Mouse (Mus musculus): ENCODE results near the gene Olfr1336.
A peak's percentile ranks its signal among the peaks of the same experiment; 100 is the strongest.
"Not testable (repeated sequence)": the region's sequence is repeated elsewhere in the genome, so short reads cannot be mapped to it uniquely, and the experiment has no call there.

The Olfr1336 gene

DNA sequence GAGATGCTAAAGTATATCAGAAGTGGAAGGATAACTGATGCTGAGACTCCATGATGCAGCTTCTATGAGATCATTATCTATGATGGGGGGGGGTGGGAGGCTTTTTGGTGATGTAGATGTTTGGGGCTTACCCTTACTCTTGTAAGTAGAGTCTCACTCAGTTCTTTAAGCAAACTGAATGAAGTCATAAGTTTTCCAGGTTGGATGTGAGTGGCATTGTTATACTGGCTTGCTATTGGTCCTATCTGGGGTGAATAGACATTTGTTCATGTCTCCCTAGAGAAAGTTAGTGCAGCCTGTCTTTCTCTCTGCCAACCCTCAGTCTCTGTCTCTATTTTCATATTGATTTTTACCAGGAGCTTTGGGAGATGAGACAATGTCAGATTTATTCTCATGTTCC lies at the start of gene Olfr1336:
Gene Olfr1336 (plus strand): TSS at position 301 of the 400 bp plus-strand sequence.
- no peak for DNase-seq (ENCODE audit: low spot score)

DNA sequence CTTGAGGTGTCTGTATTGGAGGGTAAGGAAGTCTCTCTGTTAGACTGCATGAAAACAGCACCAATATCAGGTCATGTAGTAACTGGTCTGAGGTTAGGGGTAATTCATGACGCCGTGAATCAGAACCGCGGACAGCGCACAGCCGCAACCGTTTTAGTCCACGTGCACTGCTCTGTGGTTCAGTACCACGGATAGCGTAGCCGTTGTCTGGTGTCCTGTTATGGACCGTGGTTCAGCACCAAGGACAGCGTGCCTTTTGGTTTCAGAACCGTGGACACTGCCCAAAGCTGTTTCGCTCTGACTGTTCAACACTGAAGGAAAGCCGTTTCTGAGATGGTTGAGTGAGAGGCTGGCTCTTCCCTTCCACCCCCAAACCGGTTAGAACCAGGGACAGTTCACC lies 45.9 kb upstream of the Olfr1336 start, which contains the start of gene Gm20715:
Gene Gm20715 (plus strand): TSS at position 235 of the 400 bp plus-strand sequence.
- peak; percentile 90 for DNase-seq (ENCODE audit: low spot score)

DNA sequence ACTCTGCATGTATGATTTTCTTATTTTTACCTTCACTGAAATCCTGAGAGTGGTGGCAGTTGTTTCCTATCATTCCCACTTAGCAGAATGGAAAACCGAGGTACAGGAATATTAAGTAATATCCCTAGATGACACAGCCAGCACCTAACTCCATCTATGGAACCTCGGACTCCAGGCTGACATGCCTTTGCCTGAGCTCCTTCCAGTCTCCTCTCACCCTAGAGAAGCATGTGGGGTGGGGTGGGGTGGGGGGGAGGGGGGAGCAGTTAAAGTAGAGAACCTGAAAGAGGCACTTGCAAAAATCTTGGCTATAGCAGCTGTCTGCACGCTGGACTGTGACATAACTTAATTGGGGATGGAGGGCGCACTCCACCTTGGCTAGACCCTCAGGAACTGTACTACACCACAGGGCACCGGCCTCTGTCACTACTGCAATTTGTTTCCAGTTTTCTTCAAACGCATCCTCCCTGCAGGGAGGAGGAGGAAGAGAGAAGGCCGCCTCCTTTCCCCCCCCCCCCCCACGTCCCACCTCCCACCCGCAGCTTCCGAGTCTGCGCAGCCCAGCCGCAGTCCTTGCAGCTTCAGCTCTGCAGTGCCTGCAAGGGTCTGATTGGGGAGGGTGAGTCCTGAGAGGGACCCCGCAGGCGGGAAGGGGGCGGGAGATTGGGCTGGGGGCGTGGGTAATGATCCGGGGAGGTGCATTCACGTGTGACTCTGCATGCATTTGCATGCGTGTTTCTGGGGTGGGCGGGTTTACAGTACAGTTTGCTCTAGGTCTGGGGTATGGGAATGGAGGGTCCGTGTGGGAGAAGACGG lies 41.1 kb upstream of the Olfr1336 start:
- DNase-seq (ENCODE audit: low spot score): no peak

DNA sequence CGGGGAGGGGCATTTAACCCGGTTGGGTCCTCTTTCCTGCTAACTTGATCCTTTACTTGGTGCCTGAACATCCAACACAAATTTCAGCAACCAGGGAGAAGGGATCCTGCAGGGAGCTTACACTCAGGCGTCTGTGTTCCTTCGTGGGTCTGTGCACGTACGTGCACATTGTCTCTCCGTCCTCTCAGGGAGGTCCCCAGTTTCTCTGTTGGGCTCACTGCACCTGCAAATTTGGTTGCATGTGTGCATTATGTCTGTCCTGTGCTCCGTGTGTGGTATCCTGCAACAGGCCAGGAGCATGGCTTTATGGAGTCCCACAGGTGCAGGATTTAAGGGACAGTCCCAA lies 40.6 kb upstream of the Olfr1336 start:
- no peak for DNase-seq (ENCODE audit: low spot score)

DNA sequence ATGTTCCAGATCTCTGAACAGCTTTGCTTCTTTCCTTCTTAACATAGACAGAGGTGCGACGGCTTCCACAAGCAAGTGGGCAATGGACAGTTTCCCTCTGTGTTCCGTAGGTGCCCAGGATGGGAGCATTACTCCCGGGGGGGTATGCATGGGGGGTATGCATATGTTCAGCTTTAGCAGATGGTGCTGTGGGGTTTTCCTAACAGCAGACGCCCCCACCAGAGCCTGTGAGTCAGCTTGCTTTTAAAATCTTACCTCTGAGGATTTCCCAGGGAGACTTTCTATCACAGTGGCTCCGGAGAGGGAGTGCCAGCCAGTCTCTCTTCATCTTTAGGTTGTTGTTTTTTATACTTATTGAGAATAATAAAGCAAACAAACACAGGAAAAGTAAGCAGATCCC lies 36.1 kb upstream of the Olfr1336 start:
- DNase-seq (ENCODE audit: low spot score): no peak

DNA sequence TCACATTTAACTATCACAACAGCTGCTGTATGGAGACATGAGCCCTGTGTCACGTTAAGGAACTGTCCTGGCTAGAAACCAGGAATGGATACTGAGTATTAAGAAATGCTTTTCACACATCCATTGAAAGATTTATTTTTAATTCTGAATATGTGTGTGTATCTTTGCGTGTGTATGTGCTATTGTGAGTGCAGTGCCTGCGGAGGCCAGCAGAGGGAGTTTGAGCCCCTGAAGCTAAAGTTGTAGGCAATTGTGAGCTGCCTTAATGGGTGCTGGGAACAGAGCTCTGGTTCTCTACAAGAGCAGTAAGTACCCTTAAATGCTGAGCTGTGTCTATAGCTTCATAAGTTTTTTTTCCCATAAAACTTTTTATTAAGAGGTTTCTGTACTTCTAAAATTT lies 26.6 kb upstream of the Olfr1336 start:
- DNase-seq (ENCODE audit: low spot score): no peak

DNA sequence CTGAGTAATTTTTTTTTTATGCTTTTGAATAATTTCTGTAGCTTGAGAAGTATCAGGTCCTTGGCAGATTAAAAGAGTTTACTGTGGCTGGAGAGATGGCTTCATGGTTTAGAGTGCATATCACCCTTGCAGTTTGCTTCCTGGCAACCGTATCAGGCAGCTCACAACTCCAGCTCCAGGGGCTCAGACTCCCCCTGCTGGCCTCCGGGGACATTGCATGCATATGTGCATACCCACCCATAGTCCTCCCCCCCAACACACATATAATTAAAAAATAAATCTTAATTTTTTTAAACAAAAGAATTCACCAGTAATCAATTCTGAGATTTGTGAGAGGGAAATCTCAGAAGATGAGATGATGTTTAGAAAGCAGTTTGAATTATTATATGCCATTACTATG lies 25.6 kb upstream of the Olfr1336 start:
- DNase-seq (ENCODE audit: low spot score): no peak

DNA sequence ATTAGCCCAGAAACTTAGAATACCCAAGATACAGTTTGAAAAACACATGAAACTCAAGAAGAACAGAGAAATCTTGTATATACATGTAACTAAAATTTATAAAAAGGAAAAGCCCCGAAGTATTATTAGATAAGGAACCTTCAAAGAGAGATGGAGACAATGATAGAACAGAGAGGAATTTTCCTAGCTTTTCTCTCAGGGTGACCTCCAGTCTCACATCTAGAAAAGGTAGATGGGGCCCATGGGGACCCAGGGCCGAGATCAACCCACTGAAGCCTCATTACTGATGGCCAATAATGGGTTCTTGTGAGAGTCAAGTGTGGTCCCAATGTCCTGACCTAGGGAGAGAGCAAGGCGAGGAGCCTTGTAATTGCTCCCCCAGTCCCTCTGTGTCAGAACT lies 17.6 kb upstream of the Olfr1336 start, which contains the start of gene Olfr1344:
Gene Olfr1344 (plus strand): TSS at position 301 of the 400 bp plus-strand sequence.
- no peak for DNase-seq (ENCODE audit: low spot score)

DNA sequence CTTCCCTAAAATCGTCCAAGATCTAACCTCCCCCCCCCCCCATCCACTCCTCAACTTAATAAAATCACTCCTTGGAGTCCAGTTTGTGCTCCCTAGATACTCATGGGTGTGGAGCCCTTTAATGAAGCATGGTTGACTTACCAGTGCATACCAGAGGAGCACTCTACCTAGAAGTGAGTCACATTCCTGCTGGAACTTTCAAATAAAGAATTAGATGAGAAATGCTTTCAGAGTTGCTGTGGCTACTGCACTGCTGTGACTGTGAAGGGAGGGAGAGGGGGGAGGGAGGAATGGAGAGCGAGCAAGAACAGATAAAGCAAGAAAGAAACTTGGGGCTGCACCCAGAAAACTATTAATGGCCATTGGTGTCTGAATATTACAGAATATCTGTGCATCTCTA lies 14.8 kb upstream of the Olfr1336 start:
- no peak for DNase-seq (ENCODE audit: low spot score)

DNA sequence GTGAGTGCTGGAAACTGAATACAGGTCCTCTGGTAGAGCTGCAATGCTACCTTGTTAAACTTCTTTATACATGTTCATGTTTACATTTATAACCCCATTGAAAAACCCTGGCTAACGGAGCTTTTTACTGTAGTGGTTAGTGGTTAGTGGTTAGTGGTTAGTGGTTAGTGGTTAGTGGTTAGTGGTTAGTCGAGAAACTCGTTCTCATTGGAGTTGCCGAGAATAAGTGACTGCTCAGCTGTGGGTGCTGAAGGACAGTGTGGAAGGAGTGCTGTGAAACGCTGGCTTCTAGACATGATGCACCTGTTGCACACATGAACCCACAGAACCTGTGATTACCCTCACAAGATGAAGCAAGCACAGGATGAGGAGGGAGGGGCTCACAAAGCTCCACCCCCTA lies 8.2 kb upstream of the Olfr1336 start:
- no peak for DNase-seq (ENCODE audit: low spot score)

DNA sequence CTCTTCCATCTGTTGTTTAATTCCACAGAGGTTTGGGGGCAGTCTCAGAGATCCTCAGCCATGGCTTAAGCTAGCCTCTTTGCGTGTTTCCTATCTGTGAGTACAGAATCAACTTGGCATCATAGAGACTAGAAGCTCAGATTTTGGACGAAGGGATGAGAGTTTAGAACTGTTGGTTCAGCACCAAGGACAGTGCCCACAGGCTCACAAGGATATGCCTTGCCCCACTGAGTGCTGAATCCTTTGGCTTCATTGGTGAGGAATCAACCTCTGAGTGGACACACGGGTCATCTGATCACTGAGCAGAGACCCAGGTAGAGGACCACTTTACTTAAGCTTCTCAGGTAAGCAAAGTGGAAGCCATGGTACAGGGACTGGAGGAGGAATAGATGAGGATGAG lies 431 bp downstream of the Olfr1336 start:
- no peak for DNase-seq (ENCODE audit: low spot score)

DNA sequence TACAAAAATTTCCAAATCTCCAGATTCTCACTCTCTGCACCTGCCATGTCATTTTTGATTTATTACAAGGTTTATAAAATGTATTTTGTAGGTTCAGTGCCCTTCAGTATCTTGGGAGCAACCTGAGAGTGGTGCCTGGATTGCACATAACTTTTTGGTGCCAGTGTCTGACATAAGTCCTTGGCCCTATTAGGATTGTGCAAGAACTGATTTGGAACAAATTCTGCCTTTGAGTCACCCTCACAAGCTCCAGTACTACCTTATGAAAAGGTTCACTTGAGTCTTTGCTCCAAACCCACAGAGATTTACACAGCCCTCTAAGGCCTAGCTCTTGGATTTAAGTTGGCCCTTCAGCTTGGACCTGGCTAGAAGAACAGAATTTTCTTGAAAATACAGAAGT lies 11.0 kb downstream of the Olfr1336 start, which contains the start of gene Olfr1346:
Gene Olfr1346 (plus strand): TSS at position 151 of the 400 bp plus-strand sequence.
- DNase-seq (ENCODE audit: low spot score): no peak

DNA sequence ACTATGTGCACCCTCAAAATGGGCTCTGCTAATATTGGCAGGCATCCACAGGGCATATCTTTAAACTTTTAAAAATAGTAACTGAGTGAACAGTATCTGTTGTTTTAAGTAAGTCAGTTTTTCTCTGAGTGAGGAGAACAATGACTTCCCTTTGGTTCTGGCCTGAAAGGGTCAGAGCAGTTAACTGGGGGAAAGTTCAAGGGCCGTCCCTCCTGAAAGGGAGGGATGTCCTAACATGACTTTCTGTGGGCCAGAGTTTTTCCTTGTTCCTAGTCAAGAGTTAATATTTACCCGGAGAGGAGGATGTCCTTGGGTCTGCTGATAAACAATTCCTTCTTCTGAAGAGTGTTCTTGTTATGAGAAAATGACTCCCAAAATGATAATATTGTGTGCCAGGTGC lies 21.7 kb downstream of the Olfr1336 start:
- not testable (repeated sequence) for DNase-seq (ENCODE audit: low spot score)

DNA sequence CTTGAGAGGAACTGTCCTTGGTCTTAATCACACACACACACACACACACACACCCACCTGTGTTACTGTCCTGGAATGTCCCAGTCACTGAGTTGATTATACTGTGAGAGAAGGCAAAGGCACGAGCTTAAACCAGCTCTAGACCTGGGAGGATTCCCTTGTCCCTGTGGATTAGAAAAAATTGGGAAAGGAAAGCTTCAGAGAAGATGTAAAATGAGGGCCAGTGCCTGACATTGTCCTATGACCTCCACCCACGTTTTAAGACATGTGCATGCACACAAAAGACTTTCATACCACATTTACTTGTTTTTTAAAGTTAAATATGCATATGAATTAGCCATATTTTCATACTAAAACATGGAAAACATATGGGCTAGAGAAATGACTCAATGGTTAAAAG lies 30.9 kb downstream of the Olfr1336 start, which contains the start of gene Olfr5:
Gene Olfr5 (minus strand): TSS at position 101 of the 400 bp plus-strand sequence.
- no peak for DNase-seq (ENCODE audit: low spot score)

DNA sequence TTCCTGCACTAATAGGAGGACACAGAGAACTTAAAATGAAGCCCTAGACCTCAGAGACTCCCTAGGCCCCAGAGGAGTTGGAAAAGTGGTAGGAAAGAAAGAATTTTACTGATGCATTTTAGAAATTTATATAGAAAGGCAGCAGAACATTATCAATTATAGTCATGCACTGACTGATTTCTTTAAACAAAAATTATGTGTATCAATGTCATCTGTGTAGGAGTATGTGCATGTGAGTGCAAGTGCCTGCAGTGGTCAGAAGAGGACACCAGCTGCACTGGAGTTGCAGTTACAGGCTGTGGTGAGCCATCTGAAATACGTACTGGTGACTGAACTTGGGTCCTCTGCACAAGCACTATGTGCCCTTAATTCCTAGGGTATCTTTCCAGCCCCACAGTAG lies 43.7 kb downstream of the Olfr1336 start, which contains the start of gene Olfr1347:
Gene Olfr1347 (minus strand): TSS at position 101 of the 400 bp plus-strand sequence.
- no peak for DNase-seq (ENCODE audit: low spot score)

DNA sequence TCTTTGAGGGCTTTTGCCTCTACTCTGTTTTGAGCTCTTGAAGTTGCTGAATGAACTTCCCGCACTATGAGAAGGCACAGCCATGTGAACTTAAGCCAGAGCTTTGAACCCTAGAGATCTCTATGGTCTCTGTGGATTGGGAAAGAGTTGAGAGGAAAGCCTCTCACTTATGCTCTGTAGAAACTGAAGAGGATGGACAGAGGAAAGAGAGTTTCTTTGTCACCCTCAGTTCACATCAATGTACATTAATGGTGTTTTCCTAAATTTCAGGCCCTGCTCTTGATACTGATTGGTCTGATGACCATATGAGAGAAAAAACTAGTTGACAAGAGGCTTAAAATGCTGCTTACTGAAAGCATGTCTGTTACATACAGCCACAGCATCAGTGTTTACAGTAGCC lies 52.7 kb downstream of the Olfr1336 start, which contains the start of gene Olfr1348:
Gene Olfr1348 (minus strand): TSS at position 101 of the 400 bp plus-strand sequence.
- DNase-seq (ENCODE audit: low spot score): no peak

All from yolk sac, embryonic 10.5 days (tissue).